Mouse (Mus musculus) thymus, adult 2 months (tissue): ENCODE results near the gene Dclk1.

Source experiments
- CTCF ChIP-seq: fragments of 200-500 bp; IDR thresholded peaks from 2 replicates; pipeline ENCODE4 v1.5.1; 2012; ENCODE audit warnings: mild to moderate bottlenecking, control low read depth, low read length, moderate library complexity, borderline replicate concordance; ENCODE audit not compliant: control insufficient read depth, poor library complexity, insufficient read depth; ENCODE audit errors: extremely low read depth
- POLR2A ChIP-seq: fragments of 200-500 bp; IDR thresholded peaks from 2 replicates; pipeline ENCODE4 v1.6.1; 2012; ENCODE audit warnings: mild to moderate bottlenecking, low read length, control low read depth, moderate library complexity; ENCODE audit not compliant: control insufficient read depth, poor library complexity, insufficient read depth; ENCODE audit errors: extremely low read depth

DNA sequence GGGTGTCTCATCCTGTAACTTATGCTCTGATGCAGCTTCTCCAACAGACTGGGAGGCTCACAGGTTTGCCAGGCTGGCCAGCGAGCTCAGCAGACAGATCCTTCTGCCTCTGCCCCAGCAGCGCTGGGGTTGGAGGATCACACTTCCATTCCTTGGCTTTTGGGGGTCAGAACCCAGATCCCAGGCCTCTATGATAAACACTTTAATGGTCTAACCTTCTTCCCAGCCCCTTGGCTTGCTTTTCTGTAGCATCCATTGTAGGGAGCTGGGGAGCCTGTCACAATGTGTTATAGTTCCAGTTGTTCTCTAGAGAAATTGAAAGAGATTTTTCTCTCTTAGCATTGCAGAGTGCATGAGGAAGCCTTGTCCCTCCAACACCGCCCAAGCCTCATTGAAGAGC is 328.9 kb downstream of the Dclk1 start:
- TF ChIP-seq CTCF (no peak), POLR2A (no peak)
